Mouse (Mus musculus) liver, adult (tissue): ENCODE results near the gene Mgat4b.
"Not testable (repeated sequence)": the region's sequence is repeated elsewhere in the genome, so short reads cannot be mapped to it uniquely, and the experiment has no call there.

Experiments
- GATA4 ChIP-seq: IDR thresholded peaks from 2 replicates; pipeline ENCODE4 v1.6.1; 2014; ENCODE audit warnings: mild to moderate bottlenecking, low read length; ENCODE audit not compliant: insufficient replicate concordance

Mgat4b gene

GRCm38 (mm10) chr11:50210505-50211151 is at the start of gene Mgat4b, which contains the start of gene Sqstm1:
Gene Mgat4b, plus strand, starts transcription at chr11:50210890.
Gene Sqstm1, minus strand, starts transcription at chr11:50210827.
- peak; percentile 19; the same call in 1 of the 2 replicates for TF ChIP-seq GATA4

- no peak for TF ChIP-seq GATA4
Measured at GRCm38 (mm10) chr11:50161578-50162304, 48.9 kb upstream of the Mgat4b start.

DNA sequence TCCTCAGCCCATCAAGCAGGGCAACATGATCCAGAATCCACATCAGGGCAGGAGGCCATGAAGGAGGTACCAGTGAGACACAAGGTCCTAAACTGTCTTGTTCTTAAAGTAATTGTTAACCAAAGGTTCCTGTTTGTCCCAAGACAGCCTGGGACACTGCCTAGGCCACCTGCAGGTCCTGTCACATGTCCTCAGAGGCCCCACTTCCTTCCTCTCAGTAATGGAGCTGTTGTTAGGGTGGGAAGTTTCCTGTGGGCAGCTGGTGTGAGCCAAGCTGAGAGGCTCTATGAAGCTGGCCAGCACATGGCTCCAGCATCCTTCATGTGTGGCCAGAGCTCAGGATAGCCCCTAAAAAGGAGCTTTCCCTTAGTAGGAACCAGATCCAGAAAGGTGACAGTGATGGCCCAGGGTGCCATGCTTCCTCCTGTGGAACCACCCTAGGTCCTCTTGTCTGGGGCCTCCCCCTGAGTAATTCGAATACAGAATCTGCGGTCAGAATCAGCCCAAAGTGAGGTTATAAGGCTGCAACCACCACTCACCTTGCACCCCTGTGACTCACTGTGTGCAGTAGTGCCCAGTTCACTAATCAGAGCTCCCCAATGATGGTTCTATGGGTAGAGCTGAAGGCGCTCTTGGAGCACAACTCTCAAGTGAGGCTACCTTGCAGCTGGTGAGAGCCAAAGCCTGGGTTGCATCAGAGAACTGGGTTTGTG is 48.2 kb upstream of the Mgat4b start:
- no peak for TF ChIP-seq GATA4

DNA sequence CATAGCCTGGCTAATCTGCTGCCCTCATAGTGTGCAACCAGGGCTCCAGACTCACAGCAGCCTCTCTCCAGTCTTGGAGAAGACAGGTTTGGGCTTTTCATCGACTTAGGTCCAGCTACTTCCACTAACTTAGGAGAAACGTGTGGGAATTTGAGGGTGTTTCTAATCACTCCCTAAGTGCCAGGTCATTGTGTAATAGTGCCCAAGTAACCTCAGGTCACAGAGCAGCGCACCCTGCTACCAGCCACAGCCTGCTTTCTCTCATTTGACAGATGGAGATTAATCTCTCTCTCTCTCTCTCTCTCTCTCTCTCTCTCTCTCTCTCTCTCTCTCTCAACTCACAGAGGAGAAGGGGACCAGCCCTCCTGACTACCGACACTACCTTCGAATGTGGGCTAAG is 42.3 kb upstream of the Mgat4b start:
- TF ChIP-seq GATA4: no peak

- TF ChIP-seq GATA4: not testable (repeated sequence)
Measured at GRCm38 (mm10) chr11:50174111-50174729, 36.5 kb upstream of the Mgat4b start, which contains the start of gene Mrnip. Gene Mrnip, plus strand, starts transcription at chr11:50174444.

DNA sequence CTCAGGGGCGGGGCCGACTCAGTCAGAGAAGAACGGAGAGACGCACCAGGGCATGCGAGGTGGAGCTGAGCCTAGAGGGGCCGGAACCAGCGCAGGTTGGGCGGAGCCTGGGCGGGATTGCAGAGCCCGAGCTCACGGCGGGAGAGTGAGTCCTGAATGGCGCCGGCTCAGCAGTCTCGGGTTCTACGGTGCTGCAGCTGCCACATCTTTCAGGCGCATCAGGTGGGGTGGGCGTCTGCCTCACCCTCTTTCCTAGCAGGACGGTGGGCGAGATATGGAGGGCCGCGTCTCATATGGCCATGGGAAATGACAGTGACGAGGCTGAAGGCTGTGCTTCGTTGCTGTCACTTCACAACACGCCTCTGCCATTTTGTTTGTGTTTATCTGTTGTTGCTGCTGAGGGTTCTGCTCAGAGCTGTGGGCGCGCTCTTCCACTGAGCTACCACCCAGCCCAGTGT is 35.9 kb upstream of the Mgat4b start:
- TF ChIP-seq GATA4: peak; percentile 35; the same call in 1 of the 2 replicates

GRCm38 (mm10) chr11:50176351-50176750 is 34.3 kb upstream of the Mgat4b start:
- no peak for TF ChIP-seq GATA4

- TF ChIP-seq GATA4: no peak
Measured at GRCm38 (mm10) chr11:50177111-50177510, 33.6 kb upstream of the Mgat4b start.

GRCm38 (mm10) chr11:50178532-50179488 is 31.9 kb upstream of the Mgat4b start:
- no peak for TF ChIP-seq GATA4

DNA sequence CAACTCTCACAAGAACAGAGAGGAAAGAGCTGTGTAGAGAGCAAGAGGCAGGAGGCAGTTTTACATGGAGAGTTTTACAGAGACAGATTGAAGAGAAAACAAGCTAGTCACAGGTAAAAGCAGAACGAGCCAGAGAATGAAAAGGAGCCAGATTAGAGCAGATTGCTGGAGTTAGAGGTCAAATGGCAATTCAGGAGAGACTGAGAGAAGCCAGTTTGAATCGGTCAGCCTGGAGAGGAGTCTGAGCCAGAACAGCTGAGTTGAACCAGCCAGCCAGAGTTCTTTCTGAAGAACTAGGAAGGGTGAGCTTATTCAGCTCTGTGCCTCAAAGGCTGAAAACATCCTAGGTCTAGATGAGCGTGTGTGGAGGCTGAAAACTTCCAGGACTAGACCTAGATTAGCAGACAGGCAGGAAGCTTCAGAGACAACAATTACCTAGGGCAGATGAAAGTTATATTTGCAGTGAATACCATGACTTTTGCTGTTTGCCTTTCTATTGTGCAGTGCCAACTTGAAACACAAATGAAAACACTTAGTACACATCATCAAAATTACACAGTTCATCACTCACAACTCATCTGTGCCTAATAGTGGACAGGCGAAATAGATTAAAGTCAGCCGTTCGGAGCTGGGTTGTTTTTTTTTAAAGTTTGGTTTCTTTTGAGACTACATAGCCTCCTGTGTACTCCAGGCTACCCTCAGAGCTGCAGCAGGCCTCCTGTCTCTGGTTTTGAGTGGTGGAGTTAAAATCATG is 30.0 kb upstream of the Mgat4b start:
- no peak for TF ChIP-seq GATA4

GRCm38 (mm10) chr11:50182702-50183101 is 28.0 kb upstream of the Mgat4b start:
- TF ChIP-seq GATA4: no peak

DNA sequence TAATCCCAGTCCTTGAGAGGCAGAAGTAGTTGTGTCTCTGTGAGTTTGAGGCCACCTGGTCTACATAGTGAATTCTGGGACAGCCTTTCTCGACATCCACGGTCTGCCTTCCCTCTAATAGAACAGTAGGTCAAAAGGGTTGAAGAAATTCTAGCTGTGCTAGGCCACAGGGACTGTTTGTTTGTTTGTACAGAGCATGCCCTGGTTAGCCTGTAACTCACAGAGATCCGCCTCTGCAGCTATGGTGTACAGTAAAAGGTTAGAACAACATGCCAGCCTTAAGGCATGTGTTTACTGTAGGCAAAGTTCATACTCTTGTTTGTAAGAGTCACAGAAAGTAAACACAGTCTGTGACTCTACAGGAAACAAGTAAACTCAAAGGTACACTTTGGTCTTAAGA is 25.9 kb upstream of the Mgat4b start:
- no peak for TF ChIP-seq GATA4

DNA sequence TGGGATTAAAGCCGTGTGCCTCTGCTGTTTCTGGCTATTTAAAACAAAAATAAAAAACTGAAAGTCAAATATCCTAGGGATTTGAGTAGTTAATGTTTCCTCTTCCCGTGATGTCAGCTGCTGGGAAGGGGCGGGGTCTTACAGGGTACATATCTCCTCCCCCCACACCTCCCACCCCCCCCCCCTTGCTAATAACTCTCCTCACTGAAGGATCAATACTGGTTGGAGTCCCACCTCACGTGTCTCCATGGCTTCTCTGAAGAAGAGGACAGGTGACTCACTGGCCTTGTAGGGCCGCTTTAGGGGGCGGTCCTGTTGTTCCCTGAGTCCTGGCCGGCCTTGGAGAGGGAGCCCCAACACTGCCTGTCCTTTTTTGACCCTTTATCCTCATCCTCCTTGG is 22.0 kb upstream of the Mgat4b start:
- no peak for TF ChIP-seq GATA4
